Mouse (Mus musculus): ENCODE measurements around the gene Pxn.

DNA sequence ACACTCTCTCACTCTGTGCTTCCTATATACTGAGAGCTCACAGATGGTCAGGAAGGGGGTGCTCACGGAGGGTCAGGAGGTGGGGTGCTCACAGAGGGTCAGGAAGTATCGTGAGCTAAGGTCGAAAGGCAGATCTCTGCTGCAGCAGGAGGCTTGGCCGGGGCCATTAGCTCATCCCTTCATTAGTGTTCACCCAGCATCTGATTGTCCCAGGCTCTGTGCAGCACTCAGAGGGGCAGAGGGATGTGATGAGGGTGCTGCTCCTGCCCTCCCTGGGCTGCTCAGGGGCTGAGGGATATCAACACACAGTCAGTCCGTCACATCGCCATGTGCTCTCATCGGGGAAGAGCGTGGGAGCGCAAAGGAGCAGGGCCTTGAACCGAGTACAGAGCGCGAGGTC lies 18.0 kb downstream of the Pxn start:
- no peak for TF ChIP-seq POLR2A (IDR thresholded peaks at IDR 0.05; ENCODE audit: extremely low read depth, insufficient read depth, low read length)
- TF ChIP-seq CTCF (IDR thresholded peaks at IDR 0.05; ENCODE audit: low read depth, low read length), result no peak

All from liver, adult 2 months (tissue).